Mouse (Mus musculus): Measurements from ENCODE around the gene Sox6. TPM values are rescaled to one million over a fixed set of nuclear protein-coding genes. Genes with fewer than 3 reads are reported as not detected.

Gene Sox6
- 0.29 to 2.1 TPM in 2 of 3 replicates, not detected in the other for total RNA-seq (2017)

DNA sequence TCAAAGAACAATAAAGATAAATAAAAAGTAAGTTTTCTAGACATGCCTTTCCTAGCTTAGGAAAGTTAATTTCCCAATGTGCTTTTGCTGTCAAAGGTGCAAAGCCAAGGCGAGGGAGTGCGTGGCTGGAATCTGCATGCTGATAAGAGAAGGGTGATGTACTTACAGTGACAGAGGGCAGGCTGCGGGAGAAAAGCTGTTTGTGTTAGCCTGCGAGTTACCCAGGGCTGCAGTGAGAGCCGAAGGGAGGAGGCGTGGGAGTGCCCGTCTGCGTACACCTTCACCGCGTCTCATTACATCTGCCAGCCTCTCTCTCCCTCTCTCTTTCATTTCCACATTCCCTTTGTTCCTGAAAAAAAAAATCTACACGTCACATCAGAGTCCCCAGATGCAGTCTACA is at the start of gene Sox6:
Gene Sox6, minus strand, starts transcription at position 286 of the 400 bp plus-strand sequence.
- no peak for ATAC-seq (replicated peaks; ENCODE audit: insufficient number of reproducible peaks, low FRiP score, low TSS enrichment, poor library complexity, severe bottlenecking)

DNA sequence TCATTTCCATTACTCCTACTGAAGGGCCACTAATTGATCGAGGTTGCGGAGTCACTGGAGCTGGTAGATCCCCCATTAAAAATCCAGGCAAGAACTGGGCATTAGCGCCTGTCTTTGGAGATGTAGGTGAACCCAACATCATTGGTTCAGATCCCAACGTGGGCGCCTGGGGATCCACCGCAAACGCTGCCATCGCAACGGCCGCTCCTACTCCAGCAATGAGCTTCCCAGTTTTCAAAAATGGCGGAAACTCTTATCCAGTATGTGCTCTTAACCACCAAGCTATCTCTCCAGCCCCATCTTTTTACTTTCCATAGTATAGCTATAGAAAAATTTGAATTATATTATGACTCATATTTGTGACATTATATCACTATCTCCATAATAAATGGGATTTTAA is 45.8 kb upstream of the Sox6 start, which contains the start of gene Gm4353:
Gene Gm4353, minus strand, starts transcription at position 270 of the 400 bp plus-strand sequence.
- ATAC-seq (replicated peaks; ENCODE audit: insufficient number of reproducible peaks, low FRiP score, low TSS enrichment, poor library complexity, severe bottlenecking): peak; percentile 80; the same call in 1 of the 2 replicates

DNA sequence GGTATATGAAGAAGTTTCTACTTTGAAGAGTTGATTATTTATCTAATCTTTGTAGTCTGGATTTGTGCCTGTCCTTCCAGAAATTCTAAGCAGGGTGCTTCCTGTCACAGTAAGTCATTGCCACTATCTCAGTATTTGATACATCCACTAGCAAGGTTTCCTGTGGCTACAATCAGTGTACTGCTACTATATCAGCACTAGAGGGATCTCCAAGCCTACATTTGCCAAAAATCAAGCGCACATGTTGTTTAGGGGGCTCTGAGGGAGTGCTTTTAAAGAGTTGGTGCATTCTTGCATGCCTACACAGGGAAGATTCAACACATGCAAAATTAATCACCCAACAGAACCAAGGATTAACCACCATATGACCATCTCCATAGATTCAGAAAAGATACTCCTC is 22.1 kb upstream of the Sox6 start:
- no peak for ATAC-seq (replicated peaks; ENCODE audit: insufficient number of reproducible peaks, low FRiP score, low TSS enrichment, poor library complexity, severe bottlenecking)

DNA sequence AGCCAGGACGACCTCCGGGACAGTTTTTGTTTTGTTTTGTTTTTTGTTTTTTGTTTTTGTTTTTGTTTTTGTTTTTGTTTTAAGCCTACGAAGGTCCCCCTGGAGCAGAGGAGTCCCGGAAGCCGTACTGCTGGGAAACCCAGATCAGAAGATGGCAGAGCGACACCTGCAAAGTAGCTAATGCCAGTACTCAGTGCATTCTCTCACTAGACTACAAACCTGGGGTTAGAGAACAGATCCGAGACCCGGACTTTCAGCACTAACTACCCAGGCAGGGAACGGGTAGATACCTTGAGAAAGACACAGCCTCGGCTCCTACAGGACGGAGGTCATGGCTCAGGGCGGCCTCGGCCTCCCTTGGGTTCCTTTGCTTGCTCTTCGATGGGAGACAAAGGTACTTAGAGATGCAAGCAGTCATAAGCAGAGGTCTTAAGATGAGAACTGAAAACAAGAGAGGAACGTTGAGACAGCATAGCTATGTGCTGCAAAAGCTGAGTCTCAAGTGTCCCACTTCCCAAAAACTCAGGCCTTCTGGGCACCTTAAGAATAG is 1.9 kb upstream of the Sox6 start:
- ATAC-seq (replicated peaks; ENCODE audit: insufficient number of reproducible peaks, low FRiP score, low TSS enrichment, poor library complexity, severe bottlenecking): no peak

DNA sequence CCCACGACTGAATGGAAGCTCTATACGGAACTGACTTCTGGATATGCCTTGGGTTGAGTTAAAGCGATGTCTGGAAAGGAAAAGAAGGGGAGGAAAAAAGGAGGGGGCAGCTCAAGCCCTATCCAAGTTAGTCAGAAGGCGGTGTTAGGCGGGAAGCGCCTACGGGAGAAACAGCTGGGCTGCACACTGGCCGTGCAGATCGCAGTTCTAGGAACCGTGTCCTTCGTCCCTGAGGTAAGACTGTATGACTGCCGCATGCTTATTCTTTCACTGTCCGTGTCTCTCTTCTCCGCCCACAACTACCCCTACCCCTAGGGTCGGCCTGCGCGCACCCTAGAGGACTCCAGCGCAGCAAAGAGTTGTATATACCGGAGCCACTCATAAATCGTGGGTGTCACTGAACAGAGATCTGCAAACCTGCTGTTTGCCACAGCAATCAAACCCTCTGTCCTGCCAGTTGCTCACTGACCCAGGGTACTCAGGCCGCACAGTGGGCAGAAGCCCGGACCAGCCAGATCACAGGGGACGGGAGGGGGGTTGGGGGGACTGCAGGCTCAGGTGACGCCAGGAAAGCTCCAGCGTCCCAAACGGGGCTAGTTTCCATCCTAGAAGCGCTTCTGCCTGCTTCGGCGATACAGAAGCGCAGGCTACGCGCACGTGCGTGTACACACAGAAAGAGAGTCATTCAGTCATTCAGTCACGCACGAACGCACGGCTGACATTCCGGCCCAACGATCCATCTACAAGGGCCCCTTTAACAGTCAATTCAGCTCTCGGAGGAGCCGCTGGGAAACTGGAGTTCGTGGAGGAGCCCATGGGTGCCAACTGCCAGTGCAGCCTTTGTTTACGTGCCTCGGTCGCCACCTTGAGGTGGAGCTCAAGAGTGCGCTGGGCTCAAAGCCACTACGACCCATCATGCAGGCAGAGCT is 1.2 kb upstream of the Sox6 start:
- peak; percentile 63 for ATAC-seq (replicated peaks; ENCODE audit: insufficient number of reproducible peaks, low FRiP score, low TSS enrichment, poor library complexity, severe bottlenecking)

DNA sequence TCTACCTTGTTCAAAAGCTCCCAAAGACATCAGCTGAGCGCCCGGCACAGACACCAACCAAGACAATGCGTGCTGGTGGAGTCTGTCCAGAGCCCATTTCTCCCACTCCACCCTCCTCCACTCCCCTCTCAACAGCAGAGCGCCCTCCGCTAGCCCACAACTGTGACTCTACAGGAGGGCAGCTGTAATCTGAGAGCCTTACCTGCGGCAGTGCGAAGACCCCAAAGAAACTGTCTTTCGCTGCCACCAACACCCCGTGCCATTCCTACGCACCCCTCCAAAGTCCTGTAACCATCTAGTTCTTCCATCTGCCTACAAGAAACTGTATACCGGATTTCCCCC is 571 bp upstream of the Sox6 start, which contains the start of gene 1110004F10Rik:
Gene 1110004F10Rik, plus strand, starts transcription at position 202 of the 342 bp plus-strand sequence.
- ATAC-seq (replicated peaks; ENCODE audit: insufficient number of reproducible peaks, low FRiP score, low TSS enrichment, poor library complexity, severe bottlenecking): no peak

DNA sequence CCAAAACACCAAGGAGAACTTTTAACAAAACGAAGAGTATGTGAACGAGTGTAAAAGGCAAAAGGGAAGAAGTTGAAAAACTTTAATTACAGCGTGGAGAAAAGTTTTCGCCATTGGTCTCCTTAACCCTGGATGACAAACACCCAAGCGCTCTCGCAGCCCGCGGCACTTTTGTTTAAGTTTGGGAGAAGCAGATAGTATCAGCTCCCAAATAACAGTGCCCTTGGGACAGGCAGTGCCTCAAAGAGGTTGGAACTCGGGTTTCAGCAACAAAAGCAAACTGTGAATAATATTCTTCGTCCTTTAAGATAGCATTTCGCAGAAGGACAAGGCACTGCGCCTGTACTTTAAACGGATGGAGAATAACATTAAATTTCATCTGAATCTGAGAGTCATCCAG is 572 bp downstream of the Sox6 start:
- no peak for ATAC-seq (replicated peaks; ENCODE audit: insufficient number of reproducible peaks, low FRiP score, low TSS enrichment, poor library complexity, severe bottlenecking)

DNA sequence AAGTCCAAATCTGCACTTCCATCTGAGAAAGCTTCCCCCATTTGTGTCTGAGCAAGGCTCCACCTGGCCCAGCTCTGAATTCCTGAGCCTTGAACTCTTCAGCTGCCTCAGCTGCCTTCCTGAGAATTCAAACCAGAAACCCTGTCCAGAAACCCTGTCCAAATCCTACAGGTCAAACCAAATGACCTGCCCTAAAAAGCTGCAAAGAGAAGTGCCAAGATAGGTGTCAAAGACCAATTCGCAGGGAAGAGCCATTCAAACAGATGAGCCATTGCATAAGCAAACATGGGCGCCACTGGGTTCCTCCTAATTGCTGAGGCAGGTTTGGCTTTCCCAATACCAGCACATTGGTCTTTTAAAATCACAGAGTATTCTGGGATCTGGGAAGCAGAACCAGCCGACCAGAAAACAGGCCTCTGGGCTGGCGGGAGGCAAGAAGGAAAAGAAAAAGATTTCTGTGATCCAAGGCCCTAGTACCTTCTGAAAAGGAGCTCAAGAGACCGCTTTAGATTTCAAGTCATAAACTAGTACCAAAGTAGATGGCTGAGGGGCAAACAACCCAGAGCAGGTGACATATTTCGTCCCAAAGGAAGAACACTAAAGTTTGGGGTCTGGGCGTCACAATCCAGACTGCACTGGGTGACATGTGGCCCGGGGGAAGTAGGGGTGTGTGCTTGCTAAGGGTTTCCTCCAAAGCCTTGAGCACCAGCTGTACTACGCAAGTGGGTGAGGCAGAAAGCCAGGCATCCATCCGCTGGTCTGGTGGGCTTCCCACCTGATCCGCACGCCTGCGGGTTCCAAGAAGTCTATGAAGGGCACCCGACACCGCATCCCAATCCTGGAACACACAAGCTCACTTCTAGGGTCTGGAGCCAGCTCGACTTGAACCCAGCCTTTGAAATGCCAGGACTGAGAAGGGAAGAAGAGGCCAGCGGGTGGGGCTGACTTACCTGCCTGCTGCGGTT is 1.7 kb downstream of the Sox6 start:
- no peak for ATAC-seq (replicated peaks; ENCODE audit: insufficient number of reproducible peaks, low FRiP score, low TSS enrichment, poor library complexity, severe bottlenecking)

DNA sequence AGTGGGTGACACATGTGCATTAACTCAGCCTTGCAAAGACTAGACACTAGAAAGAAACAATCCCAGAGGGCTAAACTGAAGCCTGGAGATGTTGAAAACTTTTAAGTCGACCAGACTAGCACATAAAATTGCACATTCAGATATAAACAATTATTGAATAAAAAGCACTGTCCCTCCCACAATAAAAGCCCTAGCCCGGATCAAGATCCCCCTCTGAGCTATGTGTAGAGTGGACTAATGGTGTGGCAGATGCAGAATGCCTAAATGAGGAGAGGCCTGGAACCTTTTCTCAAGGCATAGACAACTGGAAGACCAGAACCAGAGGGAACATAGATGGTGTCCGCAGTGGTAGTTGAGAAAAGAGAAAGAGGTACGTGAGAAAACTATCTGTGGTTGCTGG is 3.1 kb downstream of the Sox6 start:
- no peak for ATAC-seq (replicated peaks; ENCODE audit: insufficient number of reproducible peaks, low FRiP score, low TSS enrichment, poor library complexity, severe bottlenecking)

DNA sequence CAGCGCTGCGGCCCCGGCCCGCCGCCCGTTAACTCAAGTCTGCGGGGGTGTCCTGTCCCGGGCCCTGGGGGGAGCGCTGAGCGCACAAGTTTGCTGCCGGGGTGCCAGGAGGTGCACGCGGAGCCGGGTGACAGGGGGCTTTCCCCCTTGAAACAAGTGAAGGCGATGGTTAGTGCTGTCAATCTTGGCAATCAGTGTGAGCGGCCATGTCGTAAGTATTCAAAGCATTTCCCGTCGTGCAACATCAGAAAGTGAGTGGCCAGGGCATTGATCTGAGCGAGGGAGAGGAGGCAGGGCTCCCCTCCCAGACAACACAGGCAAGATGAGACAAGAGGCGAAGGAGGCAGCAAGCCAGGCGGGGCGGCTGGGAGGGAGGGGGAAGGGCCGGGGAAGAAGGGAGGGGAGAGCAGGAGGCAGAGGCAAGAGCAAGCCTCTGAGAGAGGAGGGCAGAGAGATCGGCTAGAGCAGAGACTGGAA is 4.3 kb downstream of the Sox6 start:
- ATAC-seq (replicated peaks; ENCODE audit: insufficient number of reproducible peaks, low FRiP score, low TSS enrichment, poor library complexity, severe bottlenecking): no peak

DNA sequence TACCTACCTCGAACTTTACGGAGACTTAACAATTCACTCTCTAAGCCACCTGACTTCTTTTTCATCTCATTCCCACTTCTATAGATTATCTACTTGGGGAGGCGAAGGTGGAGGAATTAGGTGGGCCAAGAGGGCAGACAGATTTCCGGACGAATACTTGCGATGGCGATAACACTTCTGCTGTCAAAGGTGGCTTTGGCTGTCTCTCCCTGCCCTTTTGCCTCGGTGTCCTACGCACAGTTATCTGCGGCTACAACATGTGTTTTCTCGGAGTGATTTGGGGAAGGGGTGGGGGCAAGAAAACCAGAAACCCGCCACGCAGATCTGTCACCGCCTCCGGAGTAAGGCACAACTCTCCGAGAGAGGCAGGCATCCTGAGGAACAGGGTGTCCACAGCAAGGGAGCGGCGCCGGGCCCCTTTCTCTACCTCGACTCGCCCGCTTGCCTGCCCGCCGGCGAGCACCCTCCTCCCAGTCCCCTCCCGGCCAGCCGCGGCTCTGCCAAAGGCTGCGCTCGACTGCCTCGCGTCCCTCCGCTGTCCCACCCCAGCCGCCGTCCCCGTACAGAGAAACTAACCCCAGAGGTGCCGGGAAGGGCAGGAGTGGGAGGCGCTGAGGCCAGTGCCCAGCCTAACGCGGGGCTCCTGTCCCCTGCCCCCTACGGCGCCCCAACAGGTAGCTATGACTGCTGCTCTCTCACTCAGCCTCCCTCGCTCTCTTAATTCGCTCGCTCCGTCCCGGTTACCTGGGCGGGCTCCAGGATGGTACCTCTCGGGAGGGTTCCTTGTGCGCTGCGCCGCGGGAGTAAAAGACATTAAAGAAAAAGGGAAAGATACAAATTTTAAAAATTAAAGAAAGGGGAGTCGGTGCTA is 5.0 kb downstream of the Sox6 start:
- ATAC-seq (replicated peaks; ENCODE audit: insufficient number of reproducible peaks, low FRiP score, low TSS enrichment, poor library complexity, severe bottlenecking): no peak

DNA sequence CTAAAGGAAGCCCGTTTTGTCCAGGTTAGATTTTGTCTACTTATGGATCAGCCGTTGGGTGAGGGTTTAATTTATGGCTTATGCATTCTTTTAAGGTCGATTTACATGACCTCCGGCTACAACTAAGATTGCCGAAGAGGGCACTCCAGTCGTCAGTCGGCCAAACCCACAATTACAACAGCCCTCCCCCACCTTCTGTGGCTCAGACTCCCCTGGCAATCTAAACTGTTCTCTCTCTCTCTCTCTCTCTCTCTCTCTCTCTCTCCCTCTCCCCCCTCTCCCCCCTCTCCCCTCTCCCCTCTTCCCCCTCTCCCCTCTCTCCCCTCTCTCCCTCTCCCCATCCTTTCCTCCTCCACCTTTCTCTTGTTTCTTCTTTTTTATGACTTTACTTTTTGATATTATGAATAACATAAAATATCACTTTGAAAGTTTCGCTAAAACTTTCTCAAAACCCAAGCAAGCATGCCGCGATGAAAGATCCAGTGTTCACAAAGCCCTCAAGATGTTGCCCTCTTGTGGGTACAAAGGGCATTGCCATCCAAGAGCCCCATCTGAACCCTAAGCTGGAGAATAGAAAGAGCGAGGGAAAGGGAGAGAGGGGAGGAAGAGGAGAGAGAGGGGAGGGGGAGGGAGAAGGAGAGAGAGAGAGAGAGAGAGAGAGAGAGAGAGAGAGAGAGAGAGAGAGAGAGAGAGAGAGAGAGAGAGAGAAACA is 5.8 kb downstream of the Sox6 start:
- no peak for ATAC-seq (replicated peaks; ENCODE audit: insufficient number of reproducible peaks, low FRiP score, low TSS enrichment, poor library complexity, severe bottlenecking)

DNA sequence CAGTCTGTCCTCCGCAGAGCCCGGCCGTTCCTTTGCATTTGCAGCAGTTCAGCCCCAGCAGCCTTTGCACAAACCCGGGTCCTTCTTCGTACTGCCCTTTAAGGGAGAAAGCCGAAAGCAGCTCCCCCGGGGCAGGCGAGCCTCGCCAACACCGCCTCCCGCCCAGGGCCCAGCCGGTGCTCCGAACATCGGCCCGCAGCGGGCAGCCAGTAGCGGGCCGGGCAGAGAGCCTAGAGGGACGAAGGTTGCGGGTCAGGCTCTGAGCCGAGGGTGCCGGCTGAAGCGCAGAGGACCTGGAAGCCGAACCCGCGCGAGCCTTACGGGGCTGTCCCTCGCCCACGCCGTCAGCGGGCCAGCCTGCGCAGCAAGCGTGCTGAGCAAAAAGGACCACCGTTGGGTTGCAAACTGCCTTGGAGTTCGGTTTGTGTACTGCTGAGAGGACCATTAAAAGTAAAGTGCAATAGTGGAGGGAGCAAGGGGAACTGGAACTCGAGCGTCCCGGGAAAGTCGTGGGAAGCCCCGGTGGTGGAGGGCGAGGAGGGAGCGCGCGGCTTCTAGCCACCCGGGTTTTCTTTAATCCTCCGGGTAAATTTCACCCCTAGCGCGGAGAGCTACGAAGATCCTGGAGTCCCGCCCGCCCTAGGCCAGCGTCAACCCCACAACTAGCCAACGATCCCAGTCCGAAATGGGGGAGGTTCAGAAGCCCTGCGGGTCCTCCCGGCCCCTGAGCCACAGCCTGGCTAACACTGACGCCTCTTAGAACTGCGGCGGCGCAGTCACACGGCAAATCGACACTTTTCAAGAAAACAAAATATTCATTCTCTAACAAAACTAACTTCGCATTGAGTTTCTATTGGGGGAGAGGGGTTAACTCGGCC is 6.6 kb downstream of the Sox6 start:
- no peak for ATAC-seq (replicated peaks; ENCODE audit: insufficient number of reproducible peaks, low FRiP score, low TSS enrichment, poor library complexity, severe bottlenecking)

DNA sequence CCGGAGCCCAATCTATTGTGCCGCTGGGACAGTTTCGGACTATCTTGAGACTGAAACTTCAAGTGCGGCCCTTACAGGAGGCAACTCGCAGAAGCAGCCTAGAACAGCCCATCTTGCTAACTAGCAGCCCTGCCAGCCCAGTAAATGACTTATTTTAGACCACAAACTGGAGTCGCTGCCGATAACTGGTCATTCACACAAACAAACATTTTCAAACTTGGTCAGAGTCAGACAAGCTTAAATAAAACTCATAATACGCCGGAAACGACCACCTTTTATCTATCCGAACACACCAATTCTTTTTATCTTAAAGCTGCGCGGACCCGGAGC is 7.2 kb downstream of the Sox6 start:
- ATAC-seq (replicated peaks; ENCODE audit: insufficient number of reproducible peaks, low FRiP score, low TSS enrichment, poor library complexity, severe bottlenecking): no peak

DNA sequence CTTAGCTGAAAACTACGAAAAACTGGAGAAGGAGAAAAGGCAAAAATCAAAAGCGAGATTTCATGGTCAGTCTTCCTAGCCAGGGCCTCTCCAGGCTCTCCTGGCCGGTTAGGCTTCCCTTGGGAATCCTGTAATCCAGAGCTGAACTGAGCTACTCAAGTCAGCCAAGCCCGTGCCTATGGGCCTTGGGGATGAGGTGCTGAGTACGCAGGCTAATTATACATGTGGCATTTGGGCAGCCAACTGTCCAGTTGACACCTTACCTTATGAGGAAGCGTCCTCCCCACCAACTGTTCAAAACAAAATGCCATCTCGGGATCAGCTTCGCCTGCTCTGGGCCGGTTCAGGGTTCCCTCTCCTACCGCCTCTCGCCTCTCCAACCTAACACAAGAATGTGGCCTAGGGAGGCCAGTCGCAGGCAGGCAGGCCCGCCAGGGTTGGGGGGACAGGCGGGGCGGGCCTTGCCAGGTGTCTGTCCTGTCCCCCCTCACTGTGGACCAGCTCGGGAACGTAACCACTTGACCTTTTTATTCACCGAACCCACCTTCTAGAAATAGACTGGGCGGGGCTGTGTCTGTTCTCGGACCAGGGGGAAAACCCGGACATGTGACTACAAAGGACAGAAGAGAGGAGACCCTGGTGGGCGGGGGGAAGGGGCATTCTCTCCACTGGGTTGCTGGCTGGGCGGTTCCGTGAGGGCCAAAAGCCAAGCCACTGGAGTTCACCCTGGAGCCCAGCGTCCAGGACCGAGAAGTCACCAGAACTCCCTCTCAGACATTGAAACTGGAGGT is 7.8 kb downstream of the Sox6 start:
- ATAC-seq (replicated peaks; ENCODE audit: insufficient number of reproducible peaks, low FRiP score, low TSS enrichment, poor library complexity, severe bottlenecking): no peak

DNA sequence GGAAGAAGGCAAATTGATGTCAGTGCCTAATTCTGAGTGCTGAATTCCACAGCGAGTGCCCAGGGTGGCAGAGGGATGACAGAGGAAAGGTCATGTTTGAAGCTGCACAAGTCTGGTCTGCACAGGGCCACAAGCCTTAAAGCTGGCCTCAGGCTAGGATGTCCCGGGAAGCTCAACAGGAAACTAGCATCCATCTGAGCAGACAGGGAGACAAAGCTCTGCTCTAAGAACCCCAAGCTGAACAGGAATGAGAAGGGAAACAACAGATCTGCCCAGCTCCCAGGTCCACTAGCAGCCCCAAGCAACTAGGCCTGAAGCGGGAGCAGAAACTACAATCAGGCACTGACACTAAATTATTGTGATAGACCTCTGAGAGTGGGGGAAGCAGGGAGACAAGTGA is 8.6 kb downstream of the Sox6 start:
- ATAC-seq (replicated peaks; ENCODE audit: insufficient number of reproducible peaks, low FRiP score, low TSS enrichment, poor library complexity, severe bottlenecking): no peak

Data from monocyte, adult 5-6 weeks (primary cell).